Mouse (Mus musculus) macrophage (primary cell): ENCODE results near the gene Tbrg4. TPM values are rescaled to one million over a fixed set of nuclear protein-coding genes. Genes with fewer than 3 reads are reported as not detected.

Source experiments
- H3K27ac ChIP-seq: fragments of 350-480 bp; formaldehyde crosslinking; 2 replicates; pipeline ENCODE4 v1.9.0; 2021
- H3K36me3 ChIP-seq: fragments of 350-480 bp; formaldehyde crosslinking; 2 replicates; pipeline ENCODE4 v1.9.0; 2021; ENCODE audit errors: inconsistent target
- H3K4me3 ChIP-seq: fragments of 350-480 bp; formaldehyde crosslinking; 2 replicates; pipeline ENCODE4 v1.9.0; 2021; ENCODE audit errors: inconsistent target
- H3K79me2 ChIP-seq: fragments of 350-480 bp; formaldehyde crosslinking; 2 replicates; pipeline ENCODE4 v1.9.0; 2021; ENCODE audit errors: inconsistent target
- WGBS: methylation state at CpG from one replicate; pipeline ENCODE4 v1.1.7; 2026; ENCODE audit warnings: inconsistent platforms; ENCODE audit not compliant: missing documents; 5-methylcytosine and 5-hydroxymethylcytosine counted together
- polyA plus RNA-seq: library from polyadenylated mRNA; stranded (reverse); fragments of 250-400 nt; gene quantifications from 3 replicates; pipeline ENCODE4 v1.2.4, GENCODE M21; 2018; ENCODE audit warnings: inconsistent platforms

Tbrg4 gene
- polyA plus RNA-seq, 1 experiment from 2014 or later, result 15.0 TPM

DNA sequence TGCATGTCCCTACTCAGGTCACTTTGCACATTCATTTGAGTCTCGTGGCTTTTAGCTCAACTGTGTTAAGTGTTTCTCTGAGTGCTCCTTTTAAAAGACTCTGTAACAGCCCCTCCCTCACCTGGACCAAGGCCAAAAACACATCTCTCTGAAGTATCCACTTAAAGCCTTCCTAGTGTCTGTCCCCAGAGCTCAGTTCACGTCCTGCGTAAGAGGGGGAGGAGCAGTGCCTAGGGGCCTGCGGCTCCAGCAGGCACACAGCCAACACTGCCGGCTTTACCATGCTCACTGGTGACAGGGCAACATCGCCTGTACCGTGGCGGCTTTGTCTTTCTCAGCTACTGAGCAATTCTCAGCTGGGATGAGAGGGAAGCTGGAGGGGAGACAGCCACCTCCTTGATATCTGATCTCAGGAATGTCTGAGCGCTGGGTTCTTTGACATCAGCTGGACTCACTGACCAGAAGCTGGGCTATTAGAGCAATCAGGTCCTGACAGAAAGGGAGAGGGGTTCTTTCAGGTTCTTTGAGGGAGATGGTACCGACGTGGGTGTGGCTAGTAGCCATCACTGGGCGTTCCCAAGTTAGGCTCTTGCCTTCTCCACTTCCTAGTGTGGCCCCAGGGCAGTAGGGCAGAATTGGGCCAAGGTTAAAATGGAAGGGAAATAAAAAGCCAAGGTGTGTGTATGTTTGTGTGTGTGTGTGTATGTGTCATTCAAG, 21.8 kb downstream of the Tbrg4 start:
- H3K27ac ChIP-seq, result no peak overlapping the region
- H3K36me3 ChIP-seq, result no peaks in the 10 kb centered on the region
- no peaks in the 10 kb centered on the region for H3K79me2 ChIP-seq
- no peak overlapping the region for H3K4me3 ChIP-seq
- WGBS, result 23% methylated on average over 12 of the region's 12 CpGs

- Histone ChIP-seq H3K4me3 (no peak overlapping the region), H3K79me2 (no peaks in the 10 kb centered on the region), H3K36me3 (0 out of 2 replicates have a peak, but pooled peaks cover 4% of the 10 kb centered on the region), H3K27ac (no peak overlapping the region)
- WGBS, result 75% methylated on average over 9 of the region's 9 CpGs
Measured at GRCm38 (mm10) chr11:6603224-6603623, 22.6 kb downstream of the Tbrg4 start.

GRCm38 (mm10) chr11:6602662-6603061, 23.2 kb downstream of the Tbrg4 start:
- 74% methylated on average over 5 of the region's 9 CpGs for WGBS
- H3K36me3 ChIP-seq, result peaks cover 9% of the 10 kb centered on the region; the same call in 1 of the 2 replicates
- H3K4me3 ChIP-seq, result no peak overlapping the region
- H3K27ac ChIP-seq, result no peak overlapping the region
- no peaks in the 10 kb centered on the region for H3K79me2 ChIP-seq

- 69% methylated on average over 18 of the region's 20 CpGs for WGBS
- H3K79me2 ChIP-seq, result no peaks in the 10 kb centered on the region
- H3K4me3 ChIP-seq, result no peak overlapping the region
- no peak overlapping the region for H3K27ac ChIP-seq
- peaks cover 17% of the 10 kb centered on the region; the same call in 1 of the 2 replicates for H3K36me3 ChIP-seq
Measured at GRCm38 (mm10) chr11:6601649-6602480, 24.0 kb downstream of the Tbrg4 start.

GRCm38 (mm10) chr11:6600284-6600944, 25.5 kb downstream of the Tbrg4 start:
- WGBS, result 78% methylated on average over 8 of the region's 8 CpGs
- H3K36me3 ChIP-seq, result peaks cover 32% of the 10 kb centered on the region
- H3K79me2 ChIP-seq, result no peaks in the 10 kb centered on the region
- H3K4me3 ChIP-seq, result no peak overlapping the region
- H3K27ac ChIP-seq, result no peak overlapping the region

DNA sequence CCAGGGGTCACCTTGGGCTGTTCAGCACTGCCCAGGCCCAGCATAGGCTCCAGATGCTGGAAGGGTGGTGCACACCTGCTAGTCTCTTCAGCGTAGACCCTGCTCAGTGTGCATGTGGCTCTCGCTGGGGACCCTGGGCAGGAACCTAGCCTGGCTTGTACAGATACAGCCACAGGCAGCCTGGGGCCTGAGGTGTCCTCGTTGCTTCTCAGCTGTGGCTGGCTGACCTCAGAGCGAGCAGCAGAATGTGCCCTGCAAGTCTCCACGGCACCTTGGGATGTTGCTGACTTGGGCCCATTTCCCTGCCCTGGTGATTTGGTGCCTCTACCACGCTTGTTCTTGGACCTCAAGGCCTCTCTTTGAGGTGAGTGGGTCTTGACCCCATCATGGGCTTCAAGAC, 26.0 kb downstream of the Tbrg4 start:
- H3K4me3 ChIP-seq, result no peak overlapping the region
- WGBS, result 87% methylated on average over 6 of the region's 6 CpGs
- H3K79me2 ChIP-seq, result no peaks in the 10 kb centered on the region
- peaks cover 38% of the 10 kb centered on the region for H3K36me3 ChIP-seq
- H3K27ac ChIP-seq, result no peak overlapping the region

DNA sequence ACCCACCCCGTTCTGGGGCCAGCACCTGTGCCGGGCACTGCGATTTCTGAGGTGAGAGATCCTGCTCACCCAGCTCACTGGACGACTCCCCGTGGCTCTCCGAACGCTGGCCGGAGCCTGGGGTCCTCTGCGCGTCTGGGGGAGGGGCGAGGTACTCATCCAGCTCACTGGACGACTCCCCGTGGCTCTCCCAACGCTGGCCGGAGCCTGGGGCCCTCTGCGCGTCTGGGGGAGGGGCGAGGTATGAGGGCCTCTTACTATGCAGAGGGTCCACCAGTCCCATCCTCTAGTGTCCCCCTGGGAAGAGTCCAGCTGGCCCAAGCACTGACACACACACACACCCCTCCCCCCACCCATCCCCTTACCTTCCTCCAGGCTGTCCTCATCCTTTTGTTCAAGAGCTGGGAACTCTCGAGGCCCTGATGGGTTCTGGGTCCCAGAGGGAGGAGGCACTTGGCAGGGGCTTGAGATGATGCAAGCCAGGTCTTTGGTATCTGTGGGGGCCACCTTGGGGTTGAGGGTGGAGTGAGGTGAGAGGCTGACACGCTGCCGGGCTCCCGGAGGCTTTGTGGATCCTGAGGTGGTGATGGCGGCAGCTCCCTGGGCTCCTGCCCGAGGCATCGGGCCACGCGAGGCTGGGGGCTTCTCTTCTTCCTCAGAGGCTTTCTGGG, 26.7 kb downstream of the Tbrg4 start:
- Histone ChIP-seq H3K79me2 (no peaks in the 10 kb centered on the region), H3K4me3 (no peak overlapping the region), H3K27ac (no peak overlapping the region), H3K36me3 (peaks cover 44% of the 10 kb centered on the region)
- 81% methylated on average over 27 of the region's 27 CpGs for WGBS

DNA sequence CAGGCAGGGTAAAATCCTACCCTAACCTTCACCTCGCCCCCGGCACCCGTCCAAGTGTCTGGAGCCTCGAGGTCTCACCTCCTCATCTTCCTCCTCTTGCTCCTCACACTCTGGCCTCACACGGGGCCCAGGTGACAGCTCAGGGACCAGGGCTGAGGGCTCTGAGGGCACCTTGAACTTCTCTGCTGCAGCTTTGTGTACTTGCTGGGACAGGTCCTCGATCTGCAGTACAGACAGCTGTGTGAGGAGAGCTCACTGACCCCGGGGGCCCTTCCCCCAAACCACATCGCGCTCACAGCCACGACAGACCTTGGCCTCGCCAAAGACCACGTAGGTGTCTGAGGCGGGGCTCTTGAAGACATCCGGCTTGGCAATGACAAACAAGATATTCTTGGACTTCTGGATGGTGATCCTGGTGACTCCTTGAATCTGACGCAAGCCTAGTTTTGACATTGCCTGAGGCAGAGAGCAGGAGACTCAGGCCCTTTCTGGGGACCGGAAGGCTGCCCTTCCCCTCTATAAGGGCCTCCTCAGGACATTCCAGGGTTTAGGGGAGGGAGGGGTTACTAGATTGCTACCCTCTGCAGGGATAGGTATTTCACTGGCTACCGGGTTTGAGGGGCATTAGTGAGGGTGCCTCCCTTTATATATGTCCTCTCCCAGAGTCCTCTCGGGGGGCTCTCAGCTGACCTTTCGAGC, 27.5 kb downstream of the Tbrg4 start:
- H3K4me3 ChIP-seq, result no peak overlapping the region
- H3K27ac ChIP-seq, result no peak overlapping the region
- no peaks in the 10 kb centered on the region for H3K79me2 ChIP-seq
- H3K36me3 ChIP-seq, result peaks cover 52% of the 10 kb centered on the region
- WGBS, result 87% methylated on average over 19 of the region's 19 CpGs

- Histone ChIP-seq H3K36me3 (peaks cover 61% of the 10 kb centered on the region), H3K27ac (no peak overlapping the region), H3K79me2 (no peaks in the 10 kb centered on the region), H3K4me3 (no peak overlapping the region)
- 86% methylated on average over 7 of the region's 7 CpGs for WGBS
Measured at GRCm38 (mm10) chr11:6597523-6597922, 28.3 kb downstream of the Tbrg4 start.

DNA sequence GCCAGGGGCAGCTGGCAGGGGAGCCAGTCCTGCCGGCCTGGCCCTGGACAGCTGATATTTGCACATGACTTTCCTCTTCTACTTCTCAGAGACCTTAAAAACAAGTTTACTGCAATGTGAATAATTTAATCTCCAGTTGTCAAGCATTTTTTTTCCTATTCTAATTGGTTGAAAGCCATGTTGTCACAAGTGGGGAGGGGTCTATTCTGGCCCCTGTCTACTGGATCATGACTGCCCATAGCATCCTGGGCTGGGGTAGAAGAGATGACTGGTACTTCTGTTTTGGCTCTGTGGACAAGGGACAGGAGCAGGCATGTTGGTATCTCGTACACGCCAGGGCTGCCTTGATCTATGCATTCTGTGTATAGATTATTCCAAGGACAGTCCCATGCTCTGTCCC, 29.3 kb downstream of the Tbrg4 start:
- 95% methylated on average over 3 of the region's 3 CpGs for WGBS
- Histone ChIP-seq H3K36me3 (peaks cover 70% of the 10 kb centered on the region), H3K4me3 (no peak overlapping the region), H3K79me2 (no peaks in the 10 kb centered on the region), H3K27ac (no peak overlapping the region)

DNA sequence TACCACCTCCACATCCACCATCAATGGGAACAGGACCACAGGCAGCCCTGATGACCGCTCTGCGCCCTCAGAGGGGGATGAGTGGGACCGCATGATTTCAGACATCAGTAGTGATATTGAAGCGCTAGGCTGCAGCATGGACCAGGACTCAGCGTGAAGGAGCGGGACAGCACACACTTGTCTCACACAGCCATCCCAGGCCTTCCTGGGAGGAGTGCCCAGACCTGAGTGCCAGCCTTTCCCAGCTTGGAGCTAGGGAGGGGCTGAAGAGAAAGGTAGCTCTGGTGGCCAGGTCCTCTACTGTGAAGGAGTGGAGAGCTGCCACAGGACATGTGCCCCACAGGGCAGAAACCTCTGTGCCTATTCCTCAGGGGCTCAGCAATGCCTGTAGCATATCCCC, 29.7 kb downstream of the Tbrg4 start:
- no peak overlapping the region for H3K27ac ChIP-seq
- peaks cover 74% of the 10 kb centered on the region for H3K36me3 ChIP-seq
- no peaks in the 10 kb centered on the region for H3K79me2 ChIP-seq
- 91% methylated on average over 4 of the region's 6 CpGs for WGBS
- H3K4me3 ChIP-seq, result no peak overlapping the region

DNA sequence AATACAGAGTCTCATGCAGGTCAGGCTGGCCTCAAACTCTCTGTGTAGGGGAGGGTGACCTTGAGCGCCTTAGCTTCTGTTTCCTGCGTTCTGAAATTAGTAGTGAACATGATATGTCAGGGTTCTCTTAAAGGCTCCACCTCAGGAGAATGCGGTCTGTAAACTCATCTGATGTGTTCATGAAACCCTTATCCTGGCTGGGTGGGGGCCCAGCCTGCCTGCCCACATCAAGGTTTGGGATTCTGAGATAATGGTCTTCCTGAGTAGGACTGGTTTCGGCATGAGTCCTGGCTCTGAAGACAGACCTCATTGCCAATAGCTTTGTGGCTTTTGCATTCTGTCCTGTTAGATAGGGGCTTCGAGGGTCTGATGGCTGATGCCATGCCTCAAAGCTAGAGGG, 30.5 kb downstream of the Tbrg4 start:
- WGBS, result 99% methylated on average over 5 of the region's 5 CpGs
- no peak overlapping the region for H3K27ac ChIP-seq
- H3K79me2 ChIP-seq, result no peaks in the 10 kb centered on the region
- peaks cover 82% of the 10 kb centered on the region for H3K36me3 ChIP-seq
- H3K4me3 ChIP-seq, result no peak overlapping the region

GRCm38 (mm10) chr11:6594845-6595244, 31.0 kb downstream of the Tbrg4 start:
- H3K36me3 ChIP-seq, result peaks cover 87% of the 10 kb centered on the region
- no peaks in the 10 kb centered on the region for H3K79me2 ChIP-seq
- no peak overlapping the region for H3K27ac ChIP-seq
- no peak overlapping the region for H3K4me3 ChIP-seq
- WGBS, result 92% methylated on average over 6 of the region's 6 CpGs

- Histone ChIP-seq H3K4me3 (no peak overlapping the region), H3K79me2 (no peaks in the 10 kb centered on the region), H3K36me3 (peaks cover 100% of the 10 kb centered on the region), H3K27ac (no peak overlapping the region)
- 92% methylated on average over 10 of the region's 11 CpGs for WGBS
Measured at GRCm38 (mm10) chr11:6593406-6593805, 32.5 kb downstream of the Tbrg4 start.
